Mouse (Mus musculus) A20 (cell line): ENCODE measurements at regions not wholly inside any gene's neighbourhood (a gene's known extent, or its start where the extent isn't known, plus 50 kb on each side); places are given as distances from the start of the nearest gene placed in this dataset.

Source experiments
- DNase-seq: peaks from one replicate; pipeline ENCODE4 v3.0.0-alpha.2; 2011; ENCODE audit warnings: low read depth, low spot score

GRCm38 (mm10) chr6:102977122-102977521 is 404.2 kb upstream of the Cntn3 start:
- DNase-seq: no peak

- DNase-seq: no peak
These were observed 450.4 kb upstream of the Cntn3 start for GRCm38 (mm10) chr6:103023326-103023725.

GRCm38 (mm10) chr6:103024006-103024405 is 451.1 kb upstream of the Cntn3 start:
- no peak for DNase-seq

- no peak for DNase-seq
These were observed 455.2 kb upstream of the Cntn3 start for GRCm38 (mm10) chr6:103028150-103028549.

GRCm38 (mm10) chr6:103033418-103033817 is 460.5 kb upstream of the Cntn3 start:
- DNase-seq: peak; percentile 20

GRCm38 (mm10) chr6:103033919-103034318 is 461.0 kb upstream of the Cntn3 start:
- DNase-seq: peak; percentile 33

- no peak for DNase-seq
These were observed 449.8 kb upstream of the Chl1 start for GRCm38 (mm10) chr6:103060591-103060990.

- peak; percentile 12 for DNase-seq
These were observed 404.2 kb upstream of the Chl1 start for GRCm38 (mm10) chr6:103106189-103106588.

GRCm38 (mm10) chr6:103119537-103119936 is 390.8 kb upstream of the Chl1 start:
- DNase-seq: no peak

- no peak for DNase-seq
These were observed 369.5 kb upstream of the Chl1 start for GRCm38 (mm10) chr6:103140851-103141250.

GRCm38 (mm10) chr6:103177851-103178250 is 332.5 kb upstream of the Chl1 start:
- DNase-seq: no peak

- DNase-seq: no peak
These were observed 327.0 kb upstream of the Chl1 start for GRCm38 (mm10) chr6:103183355-103183754.

GRCm38 (mm10) chr6:103196838-103197237 is 313.5 kb upstream of the Chl1 start:
- no peak for DNase-seq

GRCm38 (mm10) chr6:103201605-103202004 is 308.8 kb upstream of the Chl1 start:
- DNase-seq: peak; percentile 17

- DNase-seq: no peak
These were observed 301.2 kb upstream of the Chl1 start for GRCm38 (mm10) chr6:103209202-103209601.

- no peak for DNase-seq
These were observed 297.2 kb upstream of the Chl1 start for GRCm38 (mm10) chr6:103213160-103213559.

- no peak for DNase-seq
These were observed 273.5 kb upstream of the Chl1 start for GRCm38 (mm10) chr6:103236896-103237295.

GRCm38 (mm10) chr6:103268984-103269383 is 241.4 kb upstream of the Chl1 start:
- no peak for DNase-seq

- no peak for DNase-seq
These were observed 238.2 kb upstream of the Chl1 start for GRCm38 (mm10) chr6:103272216-103272615.

- no peak for DNase-seq
These were observed 235.3 kb upstream of the Chl1 start for GRCm38 (mm10) chr6:103275071-103275470.

- DNase-seq: peak; percentile 4
These were observed 234.9 kb upstream of the Chl1 start for GRCm38 (mm10) chr6:103275476-103275875.

GRCm38 (mm10) chr6:103296015-103296414 is 214.4 kb upstream of the Chl1 start:
- peak; percentile 26 for DNase-seq

- peak; percentile 34 for DNase-seq
These were observed 203.8 kb upstream of the Chl1 start for GRCm38 (mm10) chr6:103306420-103307249.

GRCm38 (mm10) chr6:103307250-103307580 is 203.2 kb upstream of the Chl1 start:
- DNase-seq: no peak
